Mouse (Mus musculus) lung, embryonic 16.5 days (tissue): ENCODE measurements at regions not wholly inside any gene's neighbourhood (a gene's known extent, or its start where the extent isn't known, plus 50 kb on each side); places are given as distances from the start of the nearest gene placed in this dataset.

Source experiments
- ATAC-seq: fragments of 200-750 bp; cut with Nextera tagmentation; 2 replicates; pipeline ENCODE4 v1.8.0; 2017; ENCODE audit warnings: low read depth, mild to moderate bottlenecking, moderate library complexity
- H3K27ac ChIP-seq: fragments of 300-500 bp; sonication (generic); 2 replicates; pipeline ENCODE4 v1.5.1; 2014; ENCODE audit warnings: mild to moderate bottlenecking, control low read depth, low read length
- H3K27me3 ChIP-seq: fragments of 300-500 bp; sonication (generic); 2 replicates; pipeline ENCODE4 v1.6.1; 2014; ENCODE audit warnings: low read depth, low read length, mixed read lengths; ENCODE audit not compliant: control insufficient read depth, insufficient read depth
- H3K36me3 ChIP-seq: fragments of 300-500 bp; sonication (generic); 2 replicates; pipeline ENCODE4 v1.6.1; 2014; ENCODE audit warnings: low read length; ENCODE audit not compliant: control insufficient read depth, insufficient read depth
- H3K4me1 ChIP-seq: fragments of 300-500 bp; sonication (generic); replicated peaks from 2 replicates; pipeline ENCODE4 v1.6.1; 2014; ENCODE audit warnings: low read length, mixed read lengths; ENCODE audit not compliant: control insufficient read depth, insufficient read depth
- H3K4me2 ChIP-seq: fragments of 300-500 bp; sonication (generic); 2 replicates; pipeline ENCODE4 v1.6.1; 2014; ENCODE audit warnings: low read depth, low read length, control low read depth
- H3K4me3 ChIP-seq: fragments of 300-500 bp; sonication (generic); 2 replicates; pipeline ENCODE4 v1.5.1; 2014; ENCODE audit warnings: mild to moderate bottlenecking, low read length, control low read depth
- H3K9ac ChIP-seq: fragments of 300-500 bp; sonication (generic); 2 replicates; pipeline ENCODE4 v1.6.1; 2014; ENCODE audit warnings: low read length, control low read depth
- H3K9me3 ChIP-seq: fragments of 300-500 bp; sonication (generic); 2 replicates; pipeline ENCODE4 v1.6.1; 2016; ENCODE audit warnings: low read length; ENCODE audit not compliant: control insufficient read depth
- WGBS: fragments of 180-500 bp; shearing (Covaris S2); extraction: QIAGEN DNeasy Blood & Tissue Kit; methylation state at CpG from one replicate; pipeline ENCODE4 v1.1.7; 2014; 5-methylcytosine and 5-hydroxymethylcytosine counted together

- Histone ChIP-seq H3K27me3 (no peaks in the 10 kb centered on the region), H3K4me2 (no peak overlapping the region), H3K36me3 (no peaks in the 10 kb centered on the region), H3K4me1 (no peaks in the 10 kb centered on the region), H3K9ac (no peak overlapping the region), H3K27ac (no peak overlapping the region), H3K9me3 (no peaks in the 10 kb centered on the region), H3K4me3 (no peak overlapping the region)
- ATAC-seq, result no peak
These were observed 243.5 kb upstream of the P2ry1 start for GRCm38 (mm10) chr3:60759046-60759445.

GRCm38 (mm10) chr3:60762874-60763273 is 239.7 kb upstream of the P2ry1 start:
- Histone ChIP-seq H3K27ac (no peak overlapping the region), H3K4me2 (no peak overlapping the region), H3K36me3 (no peaks in the 10 kb centered on the region), H3K4me3 (no peak overlapping the region), H3K9me3 (no peaks in the 10 kb centered on the region), H3K9ac (no peak overlapping the region), H3K27me3 (no peaks in the 10 kb centered on the region), H3K4me1 (no peaks in the 10 kb centered on the region)
- ATAC-seq, result no peak
- 47% methylated on average over 4 of the region's 4 CpGs for WGBS

- Histone ChIP-seq H3K36me3 (no peaks in the 10 kb centered on the region), H3K27ac (no peak overlapping the region), H3K4me3 (no peak overlapping the region), H3K9me3 (no peaks in the 10 kb centered on the region), H3K27me3 (no peaks in the 10 kb centered on the region), H3K9ac (no peak overlapping the region), H3K4me1 (no peaks in the 10 kb centered on the region), H3K4me2 (no peak overlapping the region)
- WGBS, result 56% methylated on average over 4 of the region's 4 CpGs
- no peak for ATAC-seq
These were observed 237.5 kb upstream of the P2ry1 start for GRCm38 (mm10) chr3:60765079-60765478.

GRCm38 (mm10) chr3:60768996-60769395 is 233.6 kb upstream of the P2ry1 start:
- no peaks in the 10 kb centered on the region for H3K9me3 ChIP-seq
- H3K4me1 ChIP-seq, result no peaks in the 10 kb centered on the region
- no peaks in the 10 kb centered on the region for H3K36me3 ChIP-seq
- no peak overlapping the region for H3K27ac ChIP-seq
- no peak overlapping the region for H3K4me2 ChIP-seq
- no peaks in the 10 kb centered on the region for H3K27me3 ChIP-seq
- no peak overlapping the region for H3K4me3 ChIP-seq
- no peak overlapping the region for H3K9ac ChIP-seq
- no peak for ATAC-seq

GRCm38 (mm10) chr3:60771866-60772265 is 230.7 kb upstream of the P2ry1 start:
- Histone ChIP-seq H3K36me3 (no peaks in the 10 kb centered on the region), H3K4me3 (no peak overlapping the region), H3K27me3 (no peaks in the 10 kb centered on the region), H3K9me3 (no peaks in the 10 kb centered on the region), H3K4me1 (no peaks in the 10 kb centered on the region), H3K27ac (no peak overlapping the region), H3K9ac (no peak overlapping the region), H3K4me2 (no peak overlapping the region)
- no peak for ATAC-seq
- 69% methylated on average over 4 of the region's 4 CpGs for WGBS

- Histone ChIP-seq H3K36me3 (no peaks in the 10 kb centered on the region), H3K4me3 (no peak overlapping the region), H3K4me2 (no peak overlapping the region), H3K9ac (no peak overlapping the region), H3K9me3 (no peaks in the 10 kb centered on the region), H3K27me3 (no peaks in the 10 kb centered on the region), H3K4me1 (no peaks in the 10 kb centered on the region), H3K27ac (no peak overlapping the region)
- ATAC-seq, result no peak
- 41% methylated on average over 3 of the region's 3 CpGs for WGBS
These were observed 229.2 kb upstream of the P2ry1 start for GRCm38 (mm10) chr3:60773383-60773782.

- Histone ChIP-seq H3K4me2 (no peak overlapping the region), H3K9me3 (no peaks in the 10 kb centered on the region), H3K27ac (peak overlapping the region; percentile 21), H3K4me1 (no peaks in the 10 kb centered on the region; the same call in 1 of the 2 replicates), H3K4me3 (no peak overlapping the region), H3K9ac (no peak overlapping the region), H3K27me3 (no peaks in the 10 kb centered on the region), H3K36me3 (no peaks in the 10 kb centered on the region)
- peak; percentile 98 for ATAC-seq
- 33% methylated on average over 9 of the region's 9 CpGs for WGBS
These were observed 217.3 kb upstream of the P2ry1 start for GRCm38 (mm10) chr3:60785137-60785875.

GRCm38 (mm10) chr3:60787989-60788388 is 214.6 kb upstream of the P2ry1 start:
- 79% methylated on average over 8 of the region's 8 CpGs for WGBS
- H3K36me3 ChIP-seq, result no peaks in the 10 kb centered on the region
- no peaks in the 10 kb centered on the region for H3K9me3 ChIP-seq
- H3K4me1 ChIP-seq, result no peaks in the 10 kb centered on the region; the same call in 1 of the 2 replicates
- H3K9ac ChIP-seq, result no peak overlapping the region
- no peaks in the 10 kb centered on the region for H3K27me3 ChIP-seq
- ATAC-seq, result no peak
- no peak overlapping the region for H3K4me3 ChIP-seq
- H3K27ac ChIP-seq, result no peak overlapping the region
- no peak overlapping the region for H3K4me2 ChIP-seq

GRCm38 (mm10) chr3:60789441-60789840 is 213.2 kb upstream of the P2ry1 start:
- H3K36me3 ChIP-seq, result no peaks in the 10 kb centered on the region
- H3K9ac ChIP-seq, result no peak overlapping the region
- H3K4me1 ChIP-seq, result no peaks in the 10 kb centered on the region; the same call in 1 of the 2 replicates
- WGBS, result 72% methylated on average over 4 of the region's 4 CpGs
- no peak for ATAC-seq
- no peaks in the 10 kb centered on the region for H3K27me3 ChIP-seq
- H3K9me3 ChIP-seq, result no peaks in the 10 kb centered on the region
- no peak overlapping the region for H3K27ac ChIP-seq
- H3K4me2 ChIP-seq, result no peak overlapping the region
- no peak overlapping the region for H3K4me3 ChIP-seq

- H3K9me3 ChIP-seq, result no peaks in the 10 kb centered on the region
- 67% methylated on average over 4 of the region's 4 CpGs for WGBS
- H3K36me3 ChIP-seq, result no peaks in the 10 kb centered on the region
- H3K4me1 ChIP-seq, result no peaks in the 10 kb centered on the region
- H3K9ac ChIP-seq, result no peak overlapping the region
- no peak overlapping the region for H3K4me2 ChIP-seq
- no peak for ATAC-seq
- no peak overlapping the region for H3K27ac ChIP-seq
- no peaks in the 10 kb centered on the region for H3K27me3 ChIP-seq
- no peak overlapping the region for H3K4me3 ChIP-seq
These were observed 210.4 kb upstream of the P2ry1 start for GRCm38 (mm10) chr3:60792166-60792565.
